17 mouse cellular contexts compared by ENCODE assay signal in the genomic region with DNA sequence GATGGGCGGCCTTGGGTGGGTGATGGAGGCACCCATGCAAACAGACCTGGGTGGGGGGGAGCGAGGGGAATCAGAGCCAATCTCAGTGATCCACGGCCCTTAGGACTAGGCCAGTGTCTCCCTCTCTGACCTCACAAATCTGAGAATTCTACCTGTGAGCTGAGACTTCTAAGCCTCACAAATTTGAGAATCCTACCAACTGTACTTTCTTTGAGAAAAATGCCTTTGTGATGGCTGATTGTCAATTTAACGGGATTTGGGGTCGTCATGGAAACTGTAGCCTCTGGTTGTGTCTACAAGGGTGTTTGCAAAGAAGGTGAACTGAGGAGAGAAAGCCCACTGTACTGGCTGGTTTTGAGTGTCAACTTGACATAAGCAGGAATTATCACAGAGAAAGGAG.
"Had no signal": no experiment of that assay in that cellular context is flagged by ENCODE, and none has a peak within 500 bp of the region (broad histone marks: within the 10 kb centered on the region; RNA-seq: fewer than 3 reads in every experiment).

No protein-coding gene starts in this region.

- DNase-seq: lung, adult 18-20 months; lung, embryonic 14.5 days; lung, postnatal 10 days; lung, postnatal 4 days; retina, postnatal 1 day; right cerebral cortex, adult 18-20 months; right cerebral cortex, postnatal 25 days; right cerebral cortex, postnatal 4 days; spleen, adult 18-20 months; thymus, adult 18-20 months; thymus, postnatal 14 days; thymus, postnatal 36 days had no signal

- ATAC-seq: liver, embryonic 12.5 days had no signal

- H3K9me3 ChIP-seq: neural tube, embryonic 13.5 days; neural tube, embryonic 15.5 days had no signal

- H3K4me3 ChIP-seq: liver, embryonic 12.5 days; myocyte; neural tube, embryonic 13.5 days; neural tube, embryonic 15.5 days had no signal

- H3K4me2 ChIP-seq: liver, embryonic 12.5 days; lung, embryonic 14.5 days; neural tube, embryonic 13.5 days; neural tube, embryonic 15.5 days had no signal

- H3K27me3 ChIP-seq: liver, embryonic 12.5 days; neural tube, embryonic 13.5 days; neural tube, embryonic 15.5 days had no signal

- H3K27ac ChIP-seq: liver, embryonic 12.5 days; liver, embryonic 14.5 days; neural tube, embryonic 13.5 days; neural tube, embryonic 15.5 days had no signal

- H3K4me1 ChIP-seq: liver, embryonic 12.5 days; neural tube, embryonic 13.5 days; neural tube, embryonic 15.5 days had no signal

- H3K9ac ChIP-seq: liver, embryonic 12.5 days; liver, embryonic 14.5 days; lung, embryonic 14.5 days; neural tube, embryonic 13.5 days; neural tube, embryonic 15.5 days had no signal

- H3K36me3 ChIP-seq: liver, embryonic 12.5 days; neural tube, embryonic 13.5 days; neural tube, embryonic 15.5 days had no signal
